Mouse (Mus musculus): Measurements from ENCODE around the gene Arhgap10.

DNA sequence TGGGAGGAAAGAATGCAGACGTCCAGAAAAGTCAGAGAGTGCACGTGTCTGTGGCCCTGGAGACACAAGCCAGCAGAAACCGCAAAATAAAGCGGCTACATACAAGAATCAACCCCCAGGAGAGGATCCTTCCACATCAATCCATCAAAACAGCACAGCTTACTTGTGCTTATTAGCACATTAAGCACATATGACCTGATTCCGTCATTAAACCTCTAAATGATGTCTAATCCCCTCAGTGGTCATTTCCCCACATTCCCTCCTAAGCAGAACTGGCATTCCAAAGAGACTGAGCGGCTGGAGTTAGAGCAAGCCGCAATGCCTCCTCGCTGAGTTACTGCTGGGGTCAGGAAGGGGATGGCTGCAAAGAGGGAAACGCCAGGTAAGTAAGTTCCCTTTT, 187.4 kb downstream of the Arhgap10 start:
- no peak for TF ChIP-seq POLR2A (IDR thresholded peaks at IDR 0.05; ENCODE audit: control insufficient read depth, low read depth, low read length)
- TF ChIP-seq CTCF (IDR thresholded peaks at IDR 0.05; ENCODE audit: control insufficient read depth, insufficient read depth, insufficient replicate concordance, low read depth, low read length), result no peak
